Mouse (Mus musculus) induced T-regulatory cell, adult 2 months (primary cell): Measurements from ENCODE around the gene Cyp2c66.
"Not testable (repeated sequence)": the region's sequence is repeated elsewhere in the genome, so short reads cannot be mapped to it uniquely, and the experiment has no call there.

ENCODE experiments used
- DNase-seq: peaks from one replicate; pipeline ENCODE4 v3.0.0-alpha.2; 2012; ENCODE audit warnings: low read depth

Cyp2c66 gene

DNA sequence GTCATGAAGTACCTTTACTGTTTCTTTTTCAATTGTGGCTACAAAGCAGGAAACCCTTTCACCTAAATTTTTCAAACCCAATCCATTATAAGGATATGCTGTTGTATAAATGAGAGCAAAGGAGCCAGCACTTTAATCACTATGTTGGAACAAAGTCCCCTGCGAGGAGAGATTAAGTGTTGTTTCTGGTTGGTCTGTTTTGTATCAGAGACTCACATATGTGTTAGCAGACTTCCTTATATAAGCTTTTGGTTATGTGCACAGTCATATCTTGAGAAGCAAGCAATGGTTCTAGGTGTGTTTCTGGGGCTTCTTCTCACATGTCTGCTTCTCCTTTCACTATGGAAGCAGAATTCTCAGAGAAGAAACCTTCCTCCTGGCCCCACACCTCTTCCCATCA lies at the start of gene Cyp2c66:
Gene Cyp2c66 (plus strand): TSS at position 255 of the 400 bp plus-strand sequence.
- no peak for DNase-seq

DNA sequence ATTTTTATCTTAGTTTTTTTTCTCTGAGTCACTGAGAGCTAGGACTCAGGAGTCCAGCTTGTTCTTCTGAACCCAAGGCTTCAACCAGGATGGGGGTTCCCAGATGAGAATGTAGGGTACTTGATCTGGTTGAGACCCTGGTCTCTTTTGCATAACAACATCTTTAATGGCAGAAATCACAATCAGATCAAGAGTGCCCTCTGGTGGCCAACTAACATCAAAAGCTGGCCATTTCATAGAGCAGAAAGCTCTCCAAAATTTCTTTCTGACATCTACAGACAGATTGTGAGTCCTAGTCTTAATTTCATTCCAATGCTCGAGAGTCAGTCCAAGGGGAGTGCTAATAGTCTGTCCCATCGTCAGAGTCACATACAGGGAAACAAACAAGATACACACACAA lies 14.9 kb upstream of the Cyp2c66 start:
- peak; percentile 4 for DNase-seq

DNA sequence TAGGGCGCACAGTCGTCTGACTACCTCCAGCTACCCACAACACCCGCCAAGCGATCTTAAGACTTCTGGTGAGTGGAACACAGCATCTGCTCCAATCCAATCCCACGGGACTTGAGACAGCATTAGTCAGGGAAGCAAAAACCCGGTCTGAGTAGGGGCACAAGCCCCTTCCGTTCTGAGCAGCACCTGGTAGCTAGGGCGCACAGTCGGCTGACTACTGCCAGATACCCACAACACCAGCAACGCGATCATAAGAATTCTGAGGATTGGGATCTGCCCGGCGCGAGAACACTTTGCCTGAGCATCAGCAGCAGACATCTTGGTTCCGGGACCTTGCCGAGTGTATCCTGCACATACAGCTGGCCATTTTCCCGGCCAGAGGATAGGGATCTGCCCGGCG lies 43.1 kb downstream of the Cyp2c66 start:
- not testable (repeated sequence) for DNase-seq
